Mouse (Mus musculus) R1 (cell line): ENCODE results near the gene Efna5.

Source experiments
- DNase-seq: peaks from one replicate; pipeline ENCODE4 v3.0.0-alpha.2; 2018; ENCODE audit warnings: low read depth, low spot score

The Efna5 gene

DNA sequence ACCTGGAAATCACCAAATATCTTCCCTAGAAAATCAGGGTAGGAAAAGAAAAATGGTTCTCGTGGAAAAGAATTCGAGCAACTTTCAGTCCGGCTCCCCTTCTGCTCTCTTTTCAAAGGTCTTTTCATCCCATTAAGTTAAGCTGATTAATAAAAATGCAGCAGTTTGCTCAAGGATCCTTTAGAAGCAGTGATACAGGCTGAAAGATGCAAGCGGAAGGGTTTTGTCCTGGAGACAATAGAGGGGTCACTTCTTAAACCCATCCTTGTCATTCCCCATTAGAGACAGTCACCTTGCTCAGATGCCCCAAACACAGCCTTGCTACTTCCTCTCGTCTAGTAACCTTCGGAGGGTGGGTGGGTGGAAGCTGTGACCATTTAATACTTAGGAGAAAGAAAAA, 27.4 kb downstream of the Efna5 start:
- no peak for DNase-seq

DNA sequence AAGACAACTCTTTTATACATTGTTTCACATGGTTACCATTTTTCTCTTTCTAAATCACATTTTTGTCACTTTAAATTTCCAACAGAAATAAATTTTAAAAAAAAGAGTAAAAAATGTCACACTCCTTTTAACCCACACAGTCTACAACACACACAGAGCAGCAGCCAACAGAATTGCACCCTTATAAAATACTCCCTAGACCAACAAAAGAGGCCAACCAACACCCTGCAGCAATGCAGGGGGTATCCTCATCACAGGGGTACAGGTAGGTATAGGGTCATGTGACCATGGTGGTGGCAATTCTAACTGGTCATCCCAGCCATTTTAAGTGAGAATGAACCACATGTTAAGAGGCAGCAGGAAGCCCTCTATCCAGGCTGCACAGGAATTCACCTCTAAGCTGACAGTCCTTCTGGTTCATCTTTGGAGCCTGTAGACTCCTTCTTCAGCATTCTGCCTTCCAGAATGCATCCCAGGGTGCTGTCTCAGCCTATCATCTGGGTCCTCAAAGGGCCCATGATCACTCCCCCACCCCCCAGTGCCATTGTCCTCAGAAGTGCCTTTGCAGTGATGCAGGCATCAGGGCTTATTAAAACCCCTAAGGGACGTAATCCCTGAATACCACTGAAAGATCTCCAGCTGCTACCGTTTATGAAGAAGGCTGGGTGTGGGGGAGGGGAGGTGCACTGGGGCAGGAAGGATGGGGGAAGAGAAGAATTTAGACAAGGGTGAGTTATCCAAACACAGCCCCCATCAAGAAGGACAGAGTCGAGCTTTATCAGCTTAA, 28.1 kb downstream of the Efna5 start:
- peak; percentile 17 for DNase-seq

DNA sequence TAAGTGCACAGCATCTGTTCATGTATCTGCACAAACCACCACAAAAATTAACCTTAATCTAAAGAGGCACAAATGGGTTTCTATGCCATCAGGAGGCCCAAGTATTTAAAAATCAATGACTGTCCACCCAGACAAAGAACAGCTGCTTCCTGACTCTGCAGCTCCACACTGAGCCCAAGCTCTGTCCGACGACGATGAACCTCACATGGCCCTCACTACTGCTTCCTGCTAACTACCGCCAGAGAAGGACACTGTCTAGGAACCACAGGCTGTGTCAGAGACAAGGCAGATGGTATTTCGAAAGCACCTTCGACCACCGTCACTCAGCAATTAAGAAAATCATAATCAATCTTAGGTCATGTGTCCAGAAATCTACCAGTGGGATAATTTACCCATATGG, 29.8 kb downstream of the Efna5 start:
- no peak for DNase-seq

DNA sequence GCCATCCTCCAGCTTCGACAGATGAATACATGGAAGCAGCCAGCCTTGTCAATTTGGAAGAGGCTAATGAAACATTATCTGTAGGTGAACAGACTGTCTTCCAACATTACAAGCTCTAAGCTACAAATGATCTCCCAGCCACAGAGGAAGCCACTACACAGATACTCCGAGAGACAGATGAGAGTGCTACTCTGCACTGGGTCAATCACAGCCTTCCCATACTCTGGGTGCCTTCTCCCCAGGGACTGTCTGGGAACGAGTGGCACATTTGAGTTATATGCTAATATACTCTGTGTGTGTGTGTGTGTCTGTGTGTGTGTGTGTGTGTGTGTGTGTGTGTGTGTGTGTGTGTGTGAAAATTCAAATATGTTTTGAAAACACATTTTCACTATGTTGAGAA, 30.5 kb downstream of the Efna5 start:
- no peak for DNase-seq

DNA sequence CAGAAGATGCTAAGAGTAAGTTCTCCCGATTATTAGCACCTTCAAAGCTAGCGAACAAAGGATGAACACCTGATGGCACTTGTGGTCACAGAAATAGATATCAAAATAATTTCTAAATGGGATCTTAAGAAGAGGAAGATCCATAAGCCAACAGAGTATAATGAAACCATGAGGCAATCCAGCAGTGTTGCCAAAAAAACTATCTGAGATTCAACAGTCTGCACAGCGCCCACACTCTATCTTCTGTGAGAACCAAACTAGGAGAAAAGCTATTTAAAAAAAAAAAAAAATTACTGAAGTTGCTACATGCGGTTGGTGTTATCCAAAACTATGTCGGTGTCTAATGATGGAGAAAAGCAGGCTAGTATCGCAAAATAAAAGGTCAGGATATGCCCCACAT, 31.4 kb downstream of the Efna5 start:
- no peak for DNase-seq

DNA sequence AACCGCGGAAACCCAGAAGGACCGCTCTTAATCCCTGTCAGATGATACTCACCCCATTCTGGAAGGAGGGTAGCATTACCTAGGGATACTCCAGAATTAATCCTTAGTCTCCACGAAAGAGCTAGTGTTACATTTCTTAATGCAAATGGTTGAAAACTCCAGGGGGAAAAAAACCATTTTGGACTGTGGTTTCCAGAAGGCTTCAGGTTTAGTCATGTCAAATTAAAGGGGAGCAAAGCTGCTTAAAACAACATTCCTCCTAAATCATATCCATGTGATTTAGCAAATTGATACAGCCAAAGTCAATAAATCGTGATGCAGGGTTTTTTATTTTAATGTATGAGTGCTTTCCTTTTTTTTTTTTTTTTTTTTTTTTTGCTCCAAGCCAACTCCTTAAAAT, 35.5 kb downstream of the Efna5 start:
- DNase-seq: no peak

DNA sequence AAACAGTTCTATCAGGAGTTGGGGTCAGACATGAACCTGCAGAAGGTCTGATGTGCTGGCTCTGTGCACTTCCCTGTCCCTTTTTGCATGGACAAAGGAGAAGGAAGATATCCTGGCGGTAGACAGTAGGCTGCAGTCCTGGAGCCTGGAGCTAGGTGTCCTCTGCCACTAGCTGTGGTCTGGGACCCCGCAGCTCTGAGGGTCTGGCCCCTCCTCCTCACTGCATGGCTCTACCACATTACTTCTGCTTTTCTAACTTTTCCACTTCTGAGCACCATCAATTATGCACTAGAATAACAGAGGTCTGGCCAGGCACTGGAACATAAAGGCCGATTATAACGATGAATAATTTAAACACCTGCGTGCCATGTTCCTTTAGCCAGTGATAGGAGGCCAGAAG, 36.8 kb downstream of the Efna5 start:
- no peak for DNase-seq

DNA sequence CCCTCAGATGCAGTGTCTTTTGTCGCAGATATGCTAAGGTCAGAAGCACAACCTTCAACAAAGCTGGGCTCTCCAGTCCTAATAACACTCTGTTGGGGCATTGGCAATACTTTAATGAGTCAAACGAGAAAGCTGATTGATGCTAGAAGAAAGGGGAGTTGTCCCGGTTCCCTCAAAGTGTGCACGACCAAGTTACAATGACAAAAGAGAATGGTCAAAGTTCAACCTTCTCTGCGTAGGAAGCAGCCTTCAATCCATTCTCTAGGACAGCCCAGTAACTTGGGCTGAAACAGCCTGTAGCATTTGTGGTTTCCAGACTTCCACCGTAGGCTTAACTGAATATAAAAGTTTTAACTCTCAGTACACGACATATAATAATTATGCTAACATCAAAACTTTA, 43.8 kb downstream of the Efna5 start:
- DNase-seq: no peak

DNA sequence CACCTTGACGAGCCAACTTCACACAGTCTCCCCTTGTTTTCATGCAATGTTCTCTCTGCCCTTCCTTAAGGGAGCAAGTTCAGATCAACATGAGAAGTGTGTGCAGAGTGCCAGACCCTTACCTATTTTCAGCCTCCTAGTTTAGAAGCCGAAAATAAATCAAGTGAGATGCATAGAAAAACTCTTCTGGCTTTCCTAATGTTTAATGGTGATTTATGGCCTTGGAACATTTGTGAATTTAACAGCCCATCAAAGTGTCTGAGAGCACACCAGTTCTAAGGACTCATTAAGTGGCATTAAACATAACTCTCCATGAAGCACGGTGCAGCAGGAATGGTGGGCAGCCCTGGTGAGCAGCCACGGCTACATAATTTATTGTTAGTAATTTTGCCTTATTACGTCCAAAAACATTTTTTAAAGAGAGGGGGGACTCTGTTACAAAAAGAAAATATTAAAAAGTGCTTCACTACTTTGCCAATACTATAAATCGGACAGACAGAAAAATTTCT, 44.5 kb downstream of the Efna5 start:
- DNase-seq: no peak

DNA sequence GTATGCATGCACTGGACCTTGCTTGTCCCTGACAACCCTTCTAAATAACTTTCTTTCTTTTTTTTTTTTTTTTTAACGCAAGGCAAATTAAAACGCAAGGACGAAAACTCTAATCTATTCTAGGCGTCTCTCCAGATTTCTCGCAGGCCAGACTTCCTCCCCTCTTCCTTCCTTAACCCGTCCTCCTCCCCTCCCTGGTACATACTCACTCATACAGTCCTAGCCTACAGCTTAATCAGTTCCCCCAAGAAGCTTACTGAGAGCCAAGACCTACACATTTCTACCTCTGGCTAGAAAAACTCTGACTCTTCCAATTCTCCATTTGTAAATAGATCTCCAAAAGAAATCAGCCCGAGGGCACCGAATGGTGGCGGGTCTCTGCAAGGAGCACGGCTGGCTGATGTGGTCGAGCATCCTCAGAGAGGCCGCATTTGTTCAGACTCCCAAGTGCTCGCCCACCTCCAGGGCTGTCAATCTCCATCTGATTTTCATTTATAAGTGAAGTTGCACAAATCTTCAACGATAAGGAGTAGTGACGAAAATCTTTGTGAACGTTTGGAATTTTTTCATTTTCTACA, 48.5 kb downstream of the Efna5 start:
- DNase-seq: no peak

DNA sequence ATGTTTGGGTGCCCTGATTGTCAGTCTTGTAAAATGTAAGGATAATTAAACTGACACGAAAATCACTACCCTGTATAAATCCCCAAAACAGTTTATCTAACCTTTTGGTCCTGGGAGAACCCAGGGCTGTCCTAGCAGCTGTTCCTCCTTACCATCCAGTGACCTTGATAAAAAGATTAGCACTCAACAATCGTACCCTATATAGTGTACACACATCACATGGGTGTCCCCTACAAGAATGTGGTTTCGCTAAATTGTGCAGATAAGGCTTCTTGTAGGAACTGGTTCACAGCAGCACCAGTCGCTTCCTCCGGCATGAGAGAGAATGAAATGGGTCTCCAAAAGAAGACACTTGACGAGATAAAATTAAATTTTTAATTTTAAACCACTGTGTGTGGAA, 53.6 kb downstream of the Efna5 start:
- DNase-seq: no peak

DNA sequence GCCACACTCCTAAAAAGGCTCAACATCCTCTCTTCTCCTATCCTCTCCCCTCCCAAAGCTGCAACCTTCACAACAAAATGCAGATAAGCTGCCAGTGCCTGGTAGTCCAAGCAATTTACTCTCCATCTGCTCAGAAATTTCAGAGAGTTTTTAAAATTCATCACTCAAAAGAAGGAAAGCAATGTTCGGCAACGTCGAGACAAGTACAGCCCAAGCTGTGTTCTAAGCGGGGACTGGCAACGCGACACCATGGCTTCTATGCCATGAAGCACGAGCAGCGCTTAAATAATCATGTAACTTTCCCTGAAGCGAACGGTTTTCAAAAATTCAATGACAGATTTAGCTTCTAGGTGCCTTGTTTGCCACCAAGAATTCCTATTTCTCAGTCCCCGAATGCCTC, 59.9 kb downstream of the Efna5 start:
- DNase-seq: no peak

DNA sequence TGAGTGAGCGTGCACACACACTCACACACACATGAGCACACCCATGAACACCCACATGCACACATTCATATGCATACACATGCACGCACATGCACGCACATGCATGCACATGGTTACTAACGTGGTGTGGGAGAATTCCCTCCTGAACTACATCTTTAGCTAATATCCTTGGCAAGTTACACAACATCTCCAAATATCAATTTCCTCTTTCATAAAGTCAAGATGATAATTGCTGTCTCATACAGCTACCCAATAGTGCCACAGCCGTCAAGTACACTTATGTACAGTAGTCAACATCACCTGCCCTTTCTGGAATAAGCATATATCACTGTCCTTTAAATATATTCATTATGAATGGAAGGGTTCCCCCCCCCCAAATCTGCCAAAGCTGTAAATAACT, 61.2 kb downstream of the Efna5 start:
- DNase-seq: no peak

DNA sequence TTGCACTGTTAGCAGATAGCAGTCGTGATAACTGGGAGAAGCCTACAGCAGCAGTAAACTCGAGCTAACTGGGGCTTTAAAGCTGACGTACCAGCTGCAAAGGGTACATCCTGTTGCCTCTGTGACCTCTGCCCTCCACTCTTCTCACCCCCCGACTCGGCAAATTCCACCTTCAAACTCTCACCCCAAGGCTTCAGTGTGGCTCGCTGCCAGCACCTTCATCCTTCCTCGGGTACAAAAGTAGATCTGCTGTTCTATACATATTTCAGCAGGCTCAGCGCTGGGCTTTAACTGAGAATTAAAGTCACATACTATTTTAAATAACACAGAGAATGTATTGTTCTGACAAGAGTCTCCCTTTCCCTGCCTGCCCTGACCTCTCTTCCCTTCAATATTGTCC, 62.3 kb downstream of the Efna5 start:
- no peak for DNase-seq

DNA sequence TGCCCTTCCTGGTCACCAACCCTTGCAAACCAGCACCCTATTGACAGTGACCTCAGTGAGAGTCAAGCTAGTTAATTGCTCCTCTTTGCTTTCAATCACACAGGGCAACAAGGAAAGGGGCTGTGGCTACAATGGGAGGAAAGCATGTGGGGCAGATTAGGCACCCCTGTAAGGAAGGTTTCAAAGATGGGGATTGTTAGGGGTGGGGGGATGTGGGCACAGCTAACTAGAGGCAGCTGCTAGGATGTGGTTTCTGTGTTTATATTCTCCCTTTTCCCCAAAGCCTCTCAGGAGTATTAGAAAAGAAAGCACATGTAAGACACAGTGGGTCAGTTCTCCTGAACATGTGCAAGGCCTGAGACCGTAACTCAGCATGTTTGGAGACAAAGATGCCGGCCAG, 62.8 kb downstream of the Efna5 start:
- no peak for DNase-seq

DNA sequence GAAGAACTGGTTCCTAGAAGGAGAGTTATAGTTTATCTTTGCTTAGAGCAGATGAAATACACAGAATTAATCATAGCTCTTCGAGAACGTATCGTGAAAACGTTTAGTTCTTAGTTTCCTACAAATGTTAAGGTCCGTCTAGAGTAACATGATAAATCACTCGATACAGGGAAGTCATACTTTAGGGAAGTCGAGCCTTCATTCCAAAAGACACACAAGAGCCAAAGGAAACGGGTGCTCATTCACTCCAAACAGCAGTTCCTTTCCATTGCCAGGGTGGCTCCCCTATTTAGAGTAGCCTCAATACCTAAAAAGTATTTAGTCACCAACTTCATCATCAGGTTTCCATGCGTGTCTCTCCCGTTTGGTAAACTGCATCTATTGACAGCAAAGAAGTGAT, 64.2 kb downstream of the Efna5 start:
- DNase-seq: no peak

DNA sequence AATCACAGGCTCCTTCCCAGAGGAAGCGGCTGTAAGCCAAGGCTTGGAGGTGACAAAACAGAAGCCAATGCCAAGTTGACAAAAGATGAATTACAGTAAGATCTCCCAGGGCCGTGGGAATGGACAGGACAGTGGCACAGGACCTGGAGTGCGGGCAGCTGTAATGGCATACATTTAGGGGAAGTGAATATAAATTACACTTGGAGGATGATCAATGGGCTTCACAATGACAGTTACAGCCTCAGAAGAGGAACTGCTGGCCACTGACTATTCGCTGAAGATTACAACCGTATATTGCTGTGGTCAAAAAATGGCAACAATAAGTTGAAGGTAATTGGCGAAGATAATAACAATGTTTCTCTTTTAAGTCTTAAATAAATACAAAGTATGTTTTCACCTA, 67.7 kb downstream of the Efna5 start:
- DNase-seq: no peak

DNA sequence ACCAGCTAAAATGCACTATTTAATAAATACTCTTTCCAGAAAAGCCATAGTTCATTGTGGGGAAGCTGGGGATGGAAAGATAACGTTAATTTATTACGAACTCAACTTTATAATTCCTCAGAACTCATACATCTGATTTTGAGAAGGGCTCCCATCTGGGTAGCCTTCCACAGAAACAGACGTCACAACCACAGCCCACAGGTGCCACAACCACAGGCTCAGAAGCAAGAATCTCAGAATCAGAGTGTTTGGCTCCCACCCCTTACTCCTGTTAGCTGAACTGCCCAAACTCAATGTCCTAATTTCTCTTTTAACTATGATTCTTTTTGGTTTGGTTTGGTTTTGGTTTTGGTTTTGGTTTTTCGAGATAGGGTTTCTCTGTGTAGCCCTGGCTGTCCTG, 73.2 kb downstream of the Efna5 start:
- DNase-seq: no peak

DNA sequence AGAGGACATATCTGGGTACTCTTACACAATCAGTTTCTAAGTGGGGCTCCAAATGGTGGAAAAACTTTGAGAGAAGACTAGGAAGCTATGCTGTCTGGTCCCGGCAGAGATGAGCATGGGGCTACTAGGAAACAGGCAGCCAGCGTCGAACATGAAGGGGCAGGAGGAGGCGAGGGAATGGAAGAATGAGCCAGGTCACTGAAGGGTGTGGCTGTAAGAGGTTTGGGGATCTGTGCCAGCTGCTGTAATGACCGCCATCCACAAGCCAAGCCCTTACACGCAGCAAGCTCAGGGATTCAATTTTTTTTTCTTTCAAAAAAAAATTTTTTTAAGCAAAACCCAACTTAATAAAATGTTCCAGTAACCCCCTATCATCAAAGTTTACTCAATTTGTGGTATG, 74.5 kb downstream of the Efna5 start:
- no peak for DNase-seq

DNA sequence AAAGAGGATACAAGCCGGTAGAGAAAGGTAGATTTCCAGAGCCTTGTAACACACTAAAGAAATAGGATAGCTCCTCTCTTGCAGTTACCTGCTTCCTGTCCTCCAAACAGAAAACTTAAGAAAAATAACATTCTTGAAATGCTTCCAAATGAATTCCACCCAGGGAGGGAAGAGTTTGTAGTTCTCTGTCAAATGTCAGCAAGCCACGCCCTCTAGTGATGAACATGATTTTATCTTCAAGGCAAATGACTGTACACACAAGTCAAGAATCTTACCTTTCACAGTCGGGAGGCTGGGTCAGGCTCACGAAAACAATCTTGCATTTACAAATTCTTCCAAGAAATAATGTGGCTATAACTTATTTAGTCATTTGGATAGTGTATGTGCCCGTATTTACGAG, 78.4 kb downstream of the Efna5 start:
- peak; percentile 18 for DNase-seq

DNA sequence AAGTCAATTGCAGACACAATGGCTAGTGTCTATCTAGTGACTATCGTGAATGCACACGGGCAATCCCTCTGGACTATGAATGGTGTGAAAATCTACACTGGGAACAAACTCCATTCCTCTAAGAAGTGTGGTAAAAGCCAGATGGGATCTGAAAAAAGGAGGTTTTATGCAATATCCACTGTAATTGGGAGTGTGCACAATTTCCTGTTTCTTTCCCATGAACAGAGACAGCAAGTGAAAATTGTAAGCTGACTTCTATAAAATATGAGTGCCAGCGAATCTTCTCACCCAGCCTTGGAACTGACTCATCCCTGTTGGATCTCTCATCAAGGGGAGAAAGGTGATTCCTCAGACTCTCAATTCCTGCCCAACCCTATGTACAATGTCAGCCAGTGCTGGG, 83.8 kb downstream of the Efna5 start:
- no peak for DNase-seq

DNA sequence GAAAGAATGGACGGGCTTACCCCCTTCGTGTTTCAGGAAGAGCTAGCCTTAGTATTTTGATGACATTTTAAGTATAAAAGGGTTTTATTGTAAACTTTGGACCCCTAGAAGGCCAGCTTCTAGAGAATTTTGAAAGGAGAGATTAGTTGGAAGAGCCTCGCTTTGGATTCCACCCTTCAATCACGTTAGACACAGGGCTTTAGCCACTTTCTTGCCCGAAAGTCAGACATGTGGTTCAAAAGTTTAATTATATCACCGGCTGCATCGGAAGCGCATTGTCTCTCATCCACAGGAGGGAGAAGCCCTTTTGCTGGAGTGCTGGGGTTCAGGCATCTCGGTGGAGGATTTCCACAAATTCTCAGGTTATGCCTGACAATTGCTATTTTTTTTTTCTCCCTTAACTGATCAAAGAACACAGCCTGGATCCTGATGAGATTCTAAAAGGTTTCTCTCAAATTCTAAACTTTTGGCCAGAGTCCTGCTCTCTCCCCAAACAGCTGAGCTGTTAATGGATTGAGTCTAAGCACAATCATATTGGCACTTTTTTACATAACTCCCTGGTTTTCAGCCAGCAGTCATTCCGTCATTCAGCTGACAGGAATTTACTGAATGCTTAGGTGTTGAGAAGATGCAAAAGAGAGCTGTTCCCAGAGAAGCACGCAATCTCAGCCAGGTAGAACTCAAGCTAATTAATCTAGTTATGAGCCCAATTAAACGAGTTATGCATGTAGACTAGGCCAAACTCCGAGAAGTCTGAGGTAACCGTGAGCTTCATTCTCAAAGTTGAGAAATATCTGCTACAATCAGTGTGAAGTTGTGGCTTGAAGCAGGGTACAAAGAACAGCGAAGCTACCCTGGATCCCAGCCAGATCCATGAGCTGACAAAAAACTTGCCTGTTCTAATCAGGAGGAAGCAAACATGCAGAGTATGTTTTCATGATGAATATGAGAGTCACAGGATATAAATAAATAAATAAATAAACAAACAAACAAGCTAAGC, 91.5 kb downstream of the Efna5 start:
- DNase-seq: no peak
